Mouse (Mus musculus) myocyte (in vitro differentiated cells): ENCODE measurements around the gene Rph3a.
"Not testable (repeated sequence)": the region's sequence is repeated elsewhere in the genome, so short reads cannot be mapped to it uniquely, and the experiment has no call there.

ENCODE experiments used
- E2F4 ChIP-seq: IDR thresholded peaks from one replicate; pipeline ENCODE4 v1.6.1; 2011; ENCODE audit warnings: mild to moderate bottlenecking, control low read depth, moderate library complexity; ENCODE audit not compliant: insufficient read depth
- MAX ChIP-seq: IDR thresholded peaks from one replicate; pipeline ENCODE4 v1.6.1; 2011; ENCODE audit warnings: low read depth, mild to moderate bottlenecking, control low read depth
- POLR2AphosphoS2 ChIP-seq: IDR thresholded peaks from one replicate; pipeline ENCODE4 v1.6.1; 2011; ENCODE audit warnings: low read depth, control low read depth; ENCODE audit not compliant: insufficient read length

GRCm38 (mm10) chr5:120906791-120907733 lies 102.8 kb downstream of the Rph3a start, which contains the start of gene Oas1a:
- not testable (repeated sequence) for TF ChIP-seq MAX, E2F4, POLR2AphosphoS2
